Mouse (Mus musculus): ENCODE results near the gene Kcnk5.

The Kcnk5 gene

GRCm38 (mm10) chr14:20168054-20168453 is 13.6 kb downstream of the Kcnk5 start:
- DNase-seq (ENCODE audit: extremely low read depth, low read depth): no peak

GRCm38 (mm10) chr14:20165413-20165812 is 16.2 kb downstream of the Kcnk5 start:
- no peak for DNase-seq (ENCODE audit: extremely low read depth, low read depth)

GRCm38 (mm10) chr14:20164438-20164837 is 17.2 kb downstream of the Kcnk5 start:
- no peak for DNase-seq (ENCODE audit: extremely low read depth, low read depth)

- no peak for DNase-seq (ENCODE audit: extremely low read depth, low read depth)
Measured at GRCm38 (mm10) chr14:20162686-20163085, 18.9 kb downstream of the Kcnk5 start.

- DNase-seq (ENCODE audit: extremely low read depth, low read depth): no peak
Measured at GRCm38 (mm10) chr14:20158727-20159681, 22.6 kb downstream of the Kcnk5 start.

GRCm38 (mm10) chr14:20157595-20157994 is 24.0 kb downstream of the Kcnk5 start:
- DNase-seq (ENCODE audit: extremely low read depth, low read depth): no peak

GRCm38 (mm10) chr14:20155718-20156117 is 25.9 kb downstream of the Kcnk5 start:
- no peak for DNase-seq (ENCODE audit: extremely low read depth, low read depth)

GRCm38 (mm10) chr14:20154937-20155336 is 26.7 kb downstream of the Kcnk5 start:
- no peak for DNase-seq (ENCODE audit: extremely low read depth, low read depth)

GRCm38 (mm10) chr14:20154245-20154644 is 27.4 kb downstream of the Kcnk5 start:
- no peak for DNase-seq (ENCODE audit: extremely low read depth, low read depth)

GRCm38 (mm10) chr14:20149127-20150080 is 32.2 kb downstream of the Kcnk5 start:
- DNase-seq (ENCODE audit: extremely low read depth, low read depth): no peak

GRCm38 (mm10) chr14:20148514-20148913 is 33.1 kb downstream of the Kcnk5 start:
- no peak for DNase-seq (ENCODE audit: extremely low read depth, low read depth)

- DNase-seq (ENCODE audit: extremely low read depth, low read depth): no peak
Measured at GRCm38 (mm10) chr14:20147854-20148253, 33.8 kb downstream of the Kcnk5 start.

GRCm38 (mm10) chr14:20144093-20144492 is 37.5 kb downstream of the Kcnk5 start:
- no peak for DNase-seq (ENCODE audit: extremely low read depth, low read depth)

- no peak for DNase-seq (ENCODE audit: extremely low read depth, low read depth)
Measured at GRCm38 (mm10) chr14:20138484-20139355, 42.9 kb downstream of the Kcnk5 start, which contains the start of gene Saysd1. TSS of gene Saysd1 (minus strand) at chr14:20138534.

GRCm38 (mm10) chr14:20134965-20135671 is 46.5 kb downstream of the Kcnk5 start:
- no peak for DNase-seq (ENCODE audit: extremely low read depth, low read depth)

- DNase-seq (ENCODE audit: extremely low read depth, low read depth): no peak
Measured at GRCm38 (mm10) chr14:20128162-20128561, 53.4 kb downstream of the Kcnk5 start.

- DNase-seq (ENCODE audit: extremely low read depth, low read depth): no peak
Measured at GRCm38 (mm10) chr14:20127406-20128087, 54.1 kb downstream of the Kcnk5 start.

- peak; percentile 19 for DNase-seq (ENCODE audit: extremely low read depth, low read depth)
Measured at GRCm38 (mm10) chr14:20120868-20121267, 60.7 kb downstream of the Kcnk5 start.

GRCm38 (mm10) chr14:20120012-20120411 is 61.6 kb downstream of the Kcnk5 start:
- no peak for DNase-seq (ENCODE audit: extremely low read depth, low read depth)

Measured in MEL-GATA-1-ER (cell line).